ENCODE assay signal across 26 mouse cellular contexts in genomic region chr5:135829381-135829780, GRCm38 (mm10). TPM values are rescaled to one million over a fixed set of nuclear protein-coding genes. Genes with fewer than 3 reads are reported as not detected.
"Had no signal": no experiment of that assay in that cellular context is flagged by ENCODE, and none has a peak within 500 bp of the region (broad histone marks: within the 10 kb centered on the region; RNA-seq: fewer than 3 reads in every experiment).

No protein-coding gene starts in this region.

- H3K27me3 ChIP-seq: hindbrain, embryonic 12.5 days; intestine, embryonic 15.5 days had no signal

- H3K9ac ChIP-seq: heart, embryonic 12.5 days; hindbrain, embryonic 12.5 days; hindbrain, embryonic 14.5 days; intestine, embryonic 15.5 days; limb, embryonic 12.5 days; liver, embryonic 13.5 days; liver, embryonic 15.5 days; liver, postnatal 0 days had no signal

- H3K4me2 ChIP-seq: heart, embryonic 12.5 days; hindbrain, embryonic 12.5 days; hindbrain, embryonic 14.5 days; intestine, embryonic 15.5 days; limb, embryonic 12.5 days; liver, embryonic 11.5 days; liver, embryonic 13.5 days; liver, embryonic 15.5 days had no signal

- H3K4me1 ChIP-seq: heart, embryonic 10.5 days; heart, embryonic 12.5 days; liver, embryonic 13.5 days; liver, embryonic 15.5 days had no signal

- H3K4me3 ChIP-seq: gastrocnemius, adult 2 months; heart, embryonic 10.5 days; heart, embryonic 12.5 days; hindbrain, embryonic 10.5 days; hindbrain, embryonic 12.5 days; intestine, embryonic 15.5 days; layer of hippocampus, adult 2 months; left cerebral cortex, adult 2 months; limb, embryonic 10.5 days; limb, embryonic 12.5 days; liver, embryonic 13.5 days; liver, embryonic 15.5 days had no signal

- ATAC-seq: hindbrain, embryonic 16.5 days; inflammation-experienced regulatory T-cells, adult 6 months; intestine, embryonic 15.5 days; intestine, postnatal 0 days; liver, postnatal 0 days had no signal

- DNase-seq: gastrocnemius, adult 2 months; gastrocnemius, postnatal 10 days; gastrocnemius, postnatal 25 days; heart, adult 18-20 months; heart, postnatal 10 days; heart, postnatal 4 days; kidney, postnatal 25 days; liver; liver, embryonic 13.5 days; liver, postnatal 0 days had no signal

- H3K9me3 ChIP-seq: heart, embryonic 10.5 days; heart, embryonic 12.5 days; hindbrain, embryonic 10.5 days; hindbrain, embryonic 12.5 days; intestine, embryonic 15.5 days; limb, embryonic 10.5 days; limb, embryonic 12.5 days; liver, embryonic 13.5 days; liver, embryonic 15.5 days had no signal

- H3K36me3 ChIP-seq: heart, embryonic 10.5 days; heart, embryonic 12.5 days; hindbrain, embryonic 10.5 days; hindbrain, embryonic 12.5 days; intestine, embryonic 15.5 days; limb, embryonic 10.5 days; limb, embryonic 12.5 days; liver, embryonic 13.5 days; liver, embryonic 15.5 days had no signal

- H3K27ac ChIP-seq: gastrocnemius, adult 2 months; heart, embryonic 10.5 days; hindbrain, embryonic 10.5 days; hindbrain, embryonic 12.5 days; hindbrain, embryonic 14.5 days; intestine, embryonic 15.5 days; kidney, postnatal 0 days; layer of hippocampus, adult 2 months; left cerebral cortex, adult 2 months; limb, embryonic 10.5 days; limb, embryonic 12.5 days; liver, embryonic 13.5 days; liver, embryonic 15.5 days had no signal

RNA-seq across cellular contexts. Expression of gene Srrm3, which starts 22.7 kb away (rescaled TPM):
- polyA plus RNA-seq: inflammation-experienced regulatory T-cells, adult 6 months; limb, embryonic 10.5 days; liver, embryonic 13.5 days; liver, postnatal 0 days had no signal

RNA-seq across cellular contexts. Expression of gene Styxl1, which starts 51.2 kb away (rescaled TPM):
- polyA plus RNA-seq: heart, embryonic 12.5 days; hindbrain, embryonic 12.5 days; limb, embryonic 10.5 days; limb, embryonic 12.5 days; liver, embryonic 13.5 days; liver, embryonic 15.5 days had no signal
